Mouse (Mus musculus) liver, embryonic 14.5 days (tissue): ENCODE data around the gene Bend3.

Source experiments
- CTCF ChIP-seq: IDR thresholded peaks from 2 replicates; pipeline ENCODE4 v1.5.1; 2016; ENCODE audit warnings: antibody characterized with exemption, low read depth, control low read depth
- EP300 ChIP-seq: IDR thresholded peaks from 2 replicates; pipeline ENCODE4 v1.6.1; 2016; ENCODE audit warnings: antibody characterized with exemption, low read depth

GRCm38 (mm10) chr10:43537652-43538051, 59.0 kb downstream of the Bend3 start:
- TF ChIP-seq CTCF (no peak), EP300 (no peak)
